ENCODE assay signal across 9 mouse cellular contexts in genomic region chr4:41636366-41636765, GRCm38 (mm10). TPM values are rescaled to one million over a fixed set of nuclear protein-coding genes. Genes with fewer than 3 reads are reported as not detected.
A peak's percentile ranks its signal among the peaks of the same experiment; 100 is the strongest.
DNase-seq lines count a peak whose midpoint lies in the region; ATAC-seq lines count a peak whose summit lies in the region.
"Had no signal": no experiment of that assay in that cellular context is flagged by ENCODE, and none has a peak within 500 bp of the region (broad histone marks: within the 10 kb centered on the region; RNA-seq: fewer than 3 reads in every experiment).

No protein-coding gene starts in this region.

- H3K27ac ChIP-seq in midbrain, embryonic 10.5 days (replicated peaks): peak overlapping the region; percentile 24; the same call in 1 of the 2 replicates
- no peak overlapping the region for H3K27ac ChIP-seq in midbrain, embryonic 15.5 days
- H3K27ac ChIP-seq in hindbrain, embryonic 11.5 days (ENCODE audit: low read depth, low read length): peak overlapping the region; percentile 43; the same call in 1 of the 2 replicates
- H3K27ac ChIP-seq in neural tube, embryonic 15.5 days (replicated peaks): peak overlapping the region; percentile 42

- H3K9ac ChIP-seq in midbrain, embryonic 15.5 days: no peak overlapping the region
- H3K9ac ChIP-seq in hindbrain, embryonic 11.5 days (ENCODE audit: low read depth, low read length): no peak overlapping the region
- no peak overlapping the region for H3K9ac ChIP-seq in neural tube, embryonic 15.5 days (replicated peaks)

- H3K4me3 ChIP-seq in midbrain, embryonic 10.5 days: no peak overlapping the region
- H3K4me3 ChIP-seq in midbrain, embryonic 15.5 days: no peak overlapping the region
- H3K4me3 ChIP-seq in hindbrain, embryonic 11.5 days (ENCODE audit: low read depth, low read length): no peak overlapping the region
- no peak overlapping the region for H3K4me3 ChIP-seq in neural tube, embryonic 15.5 days (replicated peaks)

- WGBS in midbrain, embryonic 10.5 days: 59% methylated on average over 7 of the region's 7 CpGs
- 58% methylated on average over 7 of the region's 7 CpGs for WGBS in midbrain, embryonic 15.5 days
- WGBS in hindbrain, embryonic 11.5 days: 63% methylated on average over 7 of the region's 7 CpGs
- WGBS in neural tube, embryonic 15.5 days: 39% methylated on average over 7 of the region's 7 CpGs

- no peaks in the 10 kb centered on the region for H3K9me3 ChIP-seq in midbrain, embryonic 10.5 days (replicated peaks)
- no peaks in the 10 kb centered on the region for H3K9me3 ChIP-seq in midbrain, embryonic 15.5 days
- no peaks in the 10 kb centered on the region for H3K9me3 ChIP-seq in hindbrain, embryonic 11.5 days (ENCODE audit: control insufficient read depth, low read length)
- no peaks in the 10 kb centered on the region for H3K9me3 ChIP-seq in neural tube, embryonic 15.5 days (replicated peaks)

- no peak for DNase-seq in midbrain, embryonic 10.5 days (ENCODE audit: low spot score)
- DNase-seq in hindbrain, embryonic 11.5 days (ENCODE audit: low spot score): no peak
- DNase-seq in kidney, adult 9 months: peak; percentile 60
- DNase-seq in layer of hippocampus, adult 9-11 months: no peak
- no peak for DNase-seq in cerebellum, adult 11 months
- DNase-seq: adrenal gland, adult 8-10 months; spleen, adult 18-20 months had no signal

- H3K36me3 ChIP-seq in midbrain, embryonic 10.5 days: peaks cover 20% of the 10 kb centered on the region
- no peaks in the 10 kb centered on the region for H3K36me3 ChIP-seq in midbrain, embryonic 15.5 days (replicated peaks)
- no peaks in the 10 kb centered on the region for H3K36me3 ChIP-seq in hindbrain, embryonic 11.5 days (ENCODE audit: control insufficient read depth, insufficient read depth, low read length)
- no peaks in the 10 kb centered on the region for H3K36me3 ChIP-seq in neural tube, embryonic 15.5 days

- H3K4me2 ChIP-seq in midbrain, embryonic 15.5 days: no peak overlapping the region
- no peak overlapping the region for H3K4me2 ChIP-seq in hindbrain, embryonic 11.5 days (replicated peaks; ENCODE audit: low read depth, low read length)
- peak overlapping the region; percentile 17; the same call in 1 of the 2 replicates for H3K4me2 ChIP-seq in neural tube, embryonic 15.5 days

- peaks cover 74% of the 10 kb centered on the region for H3K27me3 ChIP-seq in midbrain, embryonic 10.5 days (ENCODE audit: low read depth, poor library complexity, severe bottlenecking)
- no peaks in the 10 kb centered on the region for H3K27me3 ChIP-seq in midbrain, embryonic 15.5 days (replicated peaks)
- no peaks in the 10 kb centered on the region for H3K27me3 ChIP-seq in hindbrain, embryonic 11.5 days (ENCODE audit: control insufficient read depth, insufficient read depth, low read length)
- no peaks in the 10 kb centered on the region for H3K27me3 ChIP-seq in neural tube, embryonic 15.5 days (replicated peaks)

- peaks cover 86% of the 10 kb centered on the region for H3K4me1 ChIP-seq in midbrain, embryonic 10.5 days
- H3K4me1 ChIP-seq in midbrain, embryonic 15.5 days: peaks cover 58% of the 10 kb centered on the region
- H3K4me1 ChIP-seq in hindbrain, embryonic 11.5 days (replicated peaks; ENCODE audit: control insufficient read depth, insufficient read depth, low read length): peaks cover 14% of the 10 kb centered on the region
- H3K4me1 ChIP-seq in neural tube, embryonic 15.5 days: peaks cover 56% of the 10 kb centered on the region

- no peak for ATAC-seq in midbrain, embryonic 15.5 days (replicated peaks)
- no peak for ATAC-seq in hindbrain, embryonic 11.5 days (ENCODE audit: low FRiP score)
- ATAC-seq in neural tube, embryonic 15.5 days (ENCODE audit: low FRiP score): no peak

RNA-seq across cellular contexts. Expression of gene Enho, which starts 3.8 kb away (rescaled TPM):
- 23.2 and 31.4 TPM in 2 replicates for polyA plus RNA-seq in midbrain, embryonic 10.5 days (2016; fragmentation: Nextera tagmentation; extraction: Ambion mirVana)
- polyA plus RNA-seq in midbrain, embryonic 15.5 days (2015; fragmentation: Nextera tagmentation; extraction: Ambion mirVana): 121 and 122 TPM in 2 replicates
- 42.4 and 42.7 TPM in 2 replicates for polyA plus RNA-seq in hindbrain, embryonic 11.5 days (2014; fragmentation: Nextera tagmentation; extraction: Ambion mirVana)
- polyA plus RNA-seq in neural tube, embryonic 15.5 days (2015; fragmentation: Nextera tagmentation; extraction: Ambion mirVana): 89.8 and 111 TPM in 2 replicates
